In the genomic region with DNA sequence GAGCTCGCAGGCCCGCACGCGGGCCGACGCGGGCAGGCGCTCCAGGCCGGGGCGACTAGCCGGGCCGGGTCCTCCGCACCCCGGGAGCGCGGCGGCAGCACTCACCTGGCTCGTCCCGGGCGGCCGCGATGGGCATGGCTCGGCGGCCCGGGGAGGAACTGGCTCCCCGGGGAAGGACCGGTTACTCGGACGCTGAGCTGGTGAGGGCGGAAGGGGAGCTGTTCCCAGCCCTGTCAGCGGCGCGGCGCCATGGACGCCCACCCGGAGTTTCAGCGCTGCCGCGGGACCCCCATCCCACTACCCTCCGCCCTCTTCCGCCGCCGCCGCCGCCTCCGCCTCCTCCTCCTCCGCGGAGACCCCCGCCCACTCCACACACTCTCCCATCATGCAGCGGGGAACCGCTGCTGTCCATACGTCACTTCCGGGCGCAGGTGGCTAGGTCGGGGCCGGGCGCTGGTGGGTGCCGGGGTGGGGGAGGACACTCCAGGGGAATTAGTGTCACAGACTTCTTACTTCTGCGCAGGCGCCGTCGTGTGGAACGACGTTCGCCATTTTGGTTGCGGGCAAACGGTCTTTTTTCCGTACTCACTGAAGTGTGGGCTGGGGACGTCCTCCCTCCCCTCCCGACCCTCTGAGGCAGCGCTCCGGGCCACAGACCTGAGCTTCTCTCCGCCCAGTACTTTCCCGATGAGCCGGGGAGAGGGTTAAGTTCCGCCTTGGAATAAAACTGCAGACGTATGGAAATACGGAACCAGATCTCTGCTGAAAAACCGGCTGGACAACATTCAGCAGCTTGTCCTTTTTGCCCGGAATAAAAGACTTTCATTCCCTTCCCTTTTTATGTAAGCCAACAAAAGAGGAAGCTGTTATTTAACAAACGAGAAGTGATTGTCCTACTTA, we compare ENCODE assay signal across 8 mouse cellular contexts. TPM values are rescaled to one million over a fixed set of nuclear protein-coding genes. Genes with fewer than 3 reads are reported as not detected.
DNase-seq lines count a peak whose midpoint lies in the region; ATAC-seq and TF ChIP-seq lines count a peak whose summit lies in the region.

A gene (minus strand): TSS at position 389 of the 900 bp plus-strand sequence.

- H3K36me3 ChIP-seq in hindbrain, embryonic 13.5 days, result no peaks in the 10 kb centered on the region

- in situ Hi-C loops in Patski (cut with MboI; ENCODE audit: low pct_unique_long_range_greater_than_20kb), result no loop called here

- H3K9me3 ChIP-seq in hindbrain, embryonic 13.5 days, result no peaks in the 10 kb centered on the region

- no peaks in the 10 kb centered on the region for H3K27me3 ChIP-seq in Patski
- no peaks in the 10 kb centered on the region for H3K27me3 ChIP-seq in hindbrain, embryonic 13.5 days

- peak within 1 kb of the TSS; percentile 82 for H3K4me2 ChIP-seq in hindbrain, embryonic 13.5 days

- CTCF ChIA-PET in Patski (lab: Charles Lee), result interaction anchor here (1.1 to 1.7 kb wide), 5 partner anchors 27 to 296 kb away, joined by 3 to 4 read pairs (median 4); no protein-coding TSS in a partner anchor

- H3K4me3 ChIP-seq in hindbrain, embryonic 13.5 days, result peak within 1 kb of the TSS; percentile 97

- H3K27ac ChIP-seq in hindbrain, embryonic 13.5 days, result peak within 1 kb of the TSS; percentile 95

- peak; percentile 89 for DNase-seq in Patski (ENCODE audit: low read depth, low spot score)
- DNase-seq in cerebellum, postnatal 14 days, result peak; percentile 99
- peak; percentile 96 to 97 for DNase-seq in frontal cortex, postnatal 14 days (ENCODE audit: low spot score in 2 of 2)
- DNase-seq in layer of hippocampus, postnatal 25 days (ENCODE audit: extremely low spot score in 1 of 2, low spot score in 1 of 2), result peak; percentile 93 to 95
- DNase-seq in lung, postnatal 25 days (ENCODE audit: low spot score), result peak; percentile 98
- DNase-seq in retina, embryonic 14.5 days (ENCODE audit: low spot score), result peak; percentile 99
- DNase-seq in thymus, postnatal 4 days, result peak; percentile 99

- POLR2A ChIA-PET in Patski (lab: Charles Lee), result interaction anchor here (0.6 to 1.5 kb wide), 6 partner anchors 10 to 172 kb away, joined by 3 to 4 read pairs (median 3); no protein-coding TSS in a partner anchor

- H3K9ac ChIP-seq in hindbrain, embryonic 13.5 days, result peak within 1 kb of the TSS; percentile 97

- TF ChIP-seq CTCF in Patski (IDR thresholded peaks at IDR 0.05), result no peak

- WGBS in hindbrain, embryonic 13.5 days, result 0% methylated on average over 72 of the region's 81 CpGs

- H3K4me1 ChIP-seq in hindbrain, embryonic 13.5 days (replicated peaks), result peaks cover 9% of the 10 kb centered on the region

- peak; percentile 86 for ATAC-seq in Patski
- ATAC-seq in hindbrain, embryonic 13.5 days (ENCODE audit: low FRiP score), result peak; percentile 99

RNA-seq across cellular contexts. Expression of the gene that starts here (rescaled TPM):
- polyA plus RNA-seq in Patski (2021), result 58.9 TPM
- polyA plus RNA-seq in hindbrain, embryonic 13.5 days (2015; fragmentation: Nextera tagmentation; extraction: Ambion mirVana), result 37.7 and 40.2 TPM in 2 replicates
- 10 to 100 TPM; 77.2 to 77.3 TPM for total RNA-seq in layer of hippocampus, postnatal 25 days (2021)

Comparison
In these comparisons a context has a peak if more than half of its experiments do, and no peak if none do; other contexts are left out.
1. Peak in every context shown above with its lines: DNase-seq, ATAC-seq, H3K4me3 ChIP-seq and H3K27ac ChIP-seq.